Mouse (Mus musculus) adrenal gland, postnatal 36 days (tissue): ENCODE data around the gene Ppp1r9b. TPM values are rescaled to one million over a fixed set of nuclear protein-coding genes. Genes with fewer than 3 reads are reported as not detected.

Source experiments
- DNase-seq, 2 experiments: peaks; one replicate each; pipeline ENCODE4 v3.0.0; 2021; ENCODE audit warnings: mixed read lengths in 1 of 2
- total RNA-seq, 2 experiments: library from RNA; stranded (reverse); gene quantifications; 2 replicates each; pipeline ENCODE4 v1.2.3; 2021

Ppp1r9b gene
- total RNA-seq, 2 experiments from 2014 or later, result 119 to 120 TPM

DNA sequence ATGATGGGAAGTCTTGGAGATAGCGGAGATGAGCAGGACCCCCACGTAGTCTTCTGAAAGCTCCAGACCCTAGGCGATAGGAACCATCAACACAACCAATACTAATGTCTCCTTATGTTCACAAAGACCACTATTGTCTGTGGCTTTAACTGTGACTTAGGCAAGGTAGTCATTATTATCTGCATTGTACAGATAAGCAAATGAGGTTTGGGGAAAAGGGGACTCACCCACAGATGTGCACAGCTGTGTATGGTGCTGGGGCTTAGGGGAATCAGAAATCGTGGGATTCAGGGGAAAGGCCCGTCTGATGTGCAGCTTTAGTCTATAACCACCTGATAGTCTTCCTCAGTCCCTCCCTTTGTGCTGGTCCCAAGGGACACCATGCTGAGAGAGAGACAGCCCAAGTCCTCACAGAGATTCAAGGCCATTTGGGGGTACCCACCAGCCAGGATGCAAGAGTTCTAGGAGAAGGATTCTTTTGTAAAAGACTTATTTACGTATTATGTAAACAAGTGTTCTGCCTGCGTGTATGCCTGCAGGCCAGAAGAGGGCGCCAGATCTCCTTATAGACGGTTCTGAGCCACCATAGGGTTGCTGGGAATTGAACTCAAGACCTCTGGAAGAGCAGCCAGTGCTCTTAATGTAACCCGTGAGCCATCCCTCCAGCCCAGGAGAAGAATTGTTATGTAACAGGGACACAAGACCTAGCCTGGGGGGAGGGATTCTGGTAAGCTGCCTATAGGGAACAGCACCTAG lies 31.6 kb downstream of the Ppp1r9b start:
- DNase-seq, result no peak

DNA sequence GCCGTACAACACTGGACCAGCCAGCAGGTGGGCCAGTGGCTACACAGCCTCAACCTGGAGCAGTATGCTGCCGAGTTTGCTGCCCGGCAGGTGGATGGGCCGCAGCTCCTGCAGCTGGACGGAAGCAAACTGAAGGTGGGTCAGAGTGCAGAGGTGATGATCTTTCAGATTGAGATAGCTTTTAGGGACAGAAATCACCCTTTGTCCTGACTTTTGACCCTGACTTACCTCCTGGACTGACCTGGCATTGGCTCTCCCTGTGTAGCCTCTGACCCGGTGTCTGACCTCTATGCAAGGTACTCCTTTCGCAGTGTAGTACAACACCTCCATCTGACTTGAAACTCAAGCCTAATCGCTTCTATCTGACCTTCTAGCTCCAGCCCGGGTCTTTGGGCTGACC lies 32.6 kb downstream of the Ppp1r9b start:
- DNase-seq, result no peak

DNA sequence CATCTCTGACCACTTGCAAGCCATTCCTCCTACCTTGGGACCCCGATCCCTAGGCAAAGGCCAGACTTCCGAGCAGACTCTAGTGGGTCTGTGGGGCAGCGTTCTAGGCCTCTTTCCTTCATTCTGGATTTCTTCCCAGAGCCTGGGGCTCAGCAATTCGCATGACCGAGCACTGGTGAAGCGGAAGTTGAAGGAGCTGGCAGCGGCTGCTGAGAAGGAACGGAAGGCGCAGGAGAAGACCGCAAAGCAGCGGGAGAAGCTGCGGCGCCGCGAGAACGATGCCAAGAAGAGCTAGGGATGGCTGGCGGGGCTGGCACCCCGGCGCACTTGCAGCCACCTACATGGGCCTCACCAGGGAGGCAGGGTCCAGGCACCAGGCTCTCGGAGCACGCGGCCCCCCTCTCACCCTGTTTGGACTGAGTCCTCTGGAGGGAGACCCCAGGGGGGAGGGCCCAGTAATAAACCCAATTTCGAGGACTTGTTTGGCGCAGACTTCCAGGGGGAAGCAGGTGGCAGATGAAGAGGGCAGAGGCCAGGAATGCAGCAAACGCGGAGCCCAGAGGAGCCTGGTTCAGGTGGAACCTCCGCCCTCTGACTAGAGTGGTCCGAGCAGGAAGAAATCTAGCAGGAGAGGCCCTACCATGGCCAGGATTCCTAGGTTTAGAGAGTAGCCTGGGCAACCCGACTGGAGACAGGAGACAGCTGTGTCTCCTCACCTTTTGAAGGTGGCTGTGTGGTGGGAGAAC lies 33.8 kb downstream of the Ppp1r9b start:
- DNase-seq, result no peak

DNA sequence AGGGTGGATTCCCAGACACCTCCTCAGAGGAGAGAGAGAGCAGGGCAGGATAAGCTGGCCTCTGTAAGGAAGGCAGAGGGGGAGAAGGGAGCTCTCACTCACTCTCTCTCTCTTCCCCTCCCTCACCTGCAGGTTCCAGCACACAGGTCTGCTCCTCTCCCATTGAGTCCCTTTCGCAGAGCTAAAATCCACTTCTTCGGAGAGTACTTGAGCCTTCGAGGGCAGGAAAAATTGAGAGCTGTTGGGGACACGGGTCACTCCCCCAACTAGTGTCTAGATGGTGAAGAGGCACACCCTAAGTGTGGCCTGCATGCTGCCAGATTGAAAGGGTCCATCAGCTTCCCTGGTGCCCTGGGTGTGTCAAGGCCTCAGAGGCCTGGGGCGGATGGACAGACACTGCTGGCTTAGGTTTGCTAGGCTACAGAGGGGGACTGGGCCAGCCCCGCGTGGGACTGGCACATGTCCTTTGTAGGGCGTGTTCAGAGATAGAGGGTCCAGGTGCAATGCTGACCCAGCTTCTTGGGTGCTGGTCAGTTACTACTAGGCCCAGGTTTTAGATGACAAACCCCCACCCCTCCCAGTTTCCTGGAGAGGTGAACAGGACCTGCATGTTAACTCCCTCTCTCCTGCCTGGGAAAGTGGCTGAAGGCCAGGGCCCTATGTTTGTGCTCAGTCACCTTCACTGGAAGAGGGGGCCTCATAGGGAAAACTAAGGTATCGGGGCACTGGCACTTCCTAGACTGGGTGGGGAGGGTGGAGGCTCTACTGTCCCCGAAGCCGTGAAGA lies 34.6 kb downstream of the Ppp1r9b start:
- DNase-seq, result no peak

DNA sequence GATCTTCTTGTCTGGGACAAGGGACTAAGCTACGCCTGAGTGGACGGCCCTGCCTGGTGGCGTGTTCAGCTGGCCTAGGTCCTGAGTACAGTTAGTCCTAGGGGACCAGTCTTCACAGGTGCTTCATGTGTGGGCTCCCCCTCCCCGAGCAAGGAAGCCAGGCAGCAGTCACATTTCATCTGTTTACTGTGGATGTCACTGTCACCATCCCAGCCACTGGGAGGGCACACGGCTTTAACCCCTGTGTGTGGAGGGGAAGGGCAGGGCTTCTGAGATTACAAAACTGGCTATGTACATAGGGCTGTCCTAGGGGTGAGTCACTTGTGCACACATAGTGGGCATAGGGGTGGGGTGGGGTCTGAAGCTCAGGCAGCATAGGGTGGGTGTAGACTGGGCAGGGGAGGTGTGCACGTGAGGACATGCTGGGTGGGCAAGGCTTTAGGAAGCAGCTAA lies 35.3 kb downstream of the Ppp1r9b start:
- no peak for DNase-seq

DNA sequence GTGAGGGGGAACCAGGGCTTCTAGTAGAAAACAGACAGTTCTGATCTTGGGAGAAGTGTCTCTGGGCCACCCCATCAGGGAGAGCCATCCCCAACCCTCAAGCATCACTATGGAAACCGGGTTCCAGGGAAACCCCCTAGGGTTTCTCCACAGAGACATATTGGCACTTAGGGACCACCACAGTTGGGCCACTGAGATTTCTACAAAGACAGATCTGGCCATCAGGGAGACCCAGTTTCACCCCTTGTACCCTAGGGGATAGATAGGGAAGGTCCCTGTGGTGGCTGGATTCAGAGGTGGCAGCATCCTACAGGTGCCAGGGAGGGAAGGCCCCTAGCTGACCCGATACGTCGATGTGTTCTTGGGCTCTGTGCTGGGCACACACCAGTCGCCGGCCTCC lies 36.0 kb downstream of the Ppp1r9b start:
- DNase-seq, result no peak

DNA sequence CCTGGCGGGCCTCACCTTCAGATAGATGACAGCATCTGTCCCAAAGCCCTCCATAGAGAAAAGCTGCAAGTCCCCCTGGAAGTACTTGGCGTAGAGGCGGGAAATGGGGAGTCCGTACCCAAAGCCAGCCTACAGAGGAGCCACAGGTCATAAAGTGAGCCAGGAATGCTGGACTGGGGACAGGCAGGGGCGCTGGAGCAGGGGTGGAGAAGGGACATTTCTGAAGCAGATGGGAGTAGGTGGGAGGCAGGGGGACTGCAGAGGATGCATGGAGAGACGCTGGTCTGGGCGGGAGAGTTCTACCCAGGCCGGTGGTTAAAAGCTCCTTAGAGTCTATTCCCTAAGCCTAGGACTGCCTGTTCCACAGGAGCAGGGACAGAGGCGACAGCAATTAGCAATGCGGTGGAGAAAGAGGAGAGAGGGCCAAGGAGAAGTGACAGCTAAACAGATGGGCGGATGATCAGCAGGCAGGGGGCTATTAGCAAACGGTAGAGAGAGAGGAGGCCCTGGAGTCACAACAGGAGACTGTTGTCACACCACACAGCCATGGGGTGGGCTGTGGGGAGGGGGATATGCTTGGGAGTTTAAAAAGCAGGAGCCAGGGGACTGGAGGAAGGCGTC lies 37.1 kb downstream of the Ppp1r9b start:
- no peak for DNase-seq

DNA sequence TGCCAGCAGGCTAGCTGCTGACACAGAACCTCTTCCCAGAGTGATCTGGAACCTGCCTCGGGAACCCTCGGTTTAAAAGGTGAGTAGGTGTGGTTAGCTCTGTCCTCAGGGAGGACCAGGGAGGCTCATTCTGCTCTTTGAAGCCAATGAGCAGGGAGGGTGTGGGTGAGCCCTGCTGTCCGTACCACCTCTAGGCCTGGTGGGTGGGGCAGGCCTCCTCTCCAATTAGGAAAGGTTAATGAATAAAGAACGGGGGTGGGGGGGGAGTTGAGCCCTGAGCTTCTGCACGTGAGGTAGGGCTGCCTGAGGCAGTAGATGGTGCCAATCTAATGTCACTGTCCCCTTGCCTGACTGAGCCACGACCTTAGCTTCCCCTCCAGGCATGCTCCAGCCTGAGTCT lies 42.1 kb downstream of the Ppp1r9b start:
- DNase-seq, result no peak

DNA sequence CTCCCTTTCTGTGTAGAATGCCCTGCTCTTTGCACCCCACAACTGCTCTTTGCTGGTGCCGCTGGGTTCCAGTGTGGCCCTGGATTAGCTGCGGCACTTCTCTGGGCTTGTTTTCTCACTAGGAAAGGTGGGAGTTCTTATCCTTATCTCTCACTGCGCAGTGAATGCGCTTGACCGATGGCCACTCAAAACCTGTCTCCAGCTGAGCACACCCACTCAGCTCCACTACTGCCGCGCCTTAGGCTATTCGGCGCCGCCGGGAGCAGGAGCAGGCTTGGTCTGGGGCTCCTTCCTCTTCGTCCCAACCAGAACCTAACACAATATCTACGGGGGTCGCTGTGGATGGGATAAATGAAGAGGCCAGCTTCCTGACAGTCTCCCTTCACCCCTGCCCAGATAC lies 42.8 kb downstream of the Ppp1r9b start:
- DNase-seq, result no peak

DNA sequence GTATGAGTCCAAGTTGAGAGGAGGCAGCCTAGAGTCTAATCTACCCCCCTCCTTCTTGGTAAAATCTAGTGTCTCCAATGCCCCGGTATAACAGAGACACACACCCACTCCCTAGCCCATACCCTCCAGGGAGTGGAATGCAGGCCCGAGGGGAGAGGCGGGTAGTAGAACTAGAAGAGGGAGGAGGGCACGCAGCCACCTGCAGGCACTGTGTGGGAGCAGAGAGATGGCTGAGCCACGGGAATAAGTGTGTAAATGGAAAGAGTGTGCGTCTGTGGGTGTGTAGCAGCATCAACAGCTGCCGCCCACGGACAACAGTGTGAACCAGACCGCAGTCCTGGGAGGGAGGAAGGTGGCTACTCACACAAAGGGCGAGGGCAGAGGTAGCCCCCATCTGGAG lies 44.1 kb downstream of the Ppp1r9b start:
- DNase-seq, result no peak

DNA sequence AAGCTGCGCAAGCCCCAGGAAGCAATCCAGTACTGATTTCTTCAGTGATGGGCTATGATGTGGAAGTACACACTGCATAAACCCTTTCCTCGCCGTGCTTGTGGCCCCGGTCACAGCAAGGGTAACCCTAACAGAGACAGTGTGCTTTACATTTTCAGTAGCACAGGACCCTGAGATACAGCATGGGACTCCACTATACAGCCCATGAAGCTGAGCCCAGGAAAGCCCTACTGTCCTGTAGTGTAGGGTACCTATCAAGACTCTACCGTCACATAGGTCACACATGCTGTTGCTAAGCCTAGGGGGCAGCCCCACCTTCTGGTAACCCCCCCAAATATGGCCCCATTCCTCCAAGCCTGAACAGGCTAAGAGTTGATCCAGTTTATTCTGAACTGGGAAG lies 45.7 kb downstream of the Ppp1r9b start:
- DNase-seq, result no peak

DNA sequence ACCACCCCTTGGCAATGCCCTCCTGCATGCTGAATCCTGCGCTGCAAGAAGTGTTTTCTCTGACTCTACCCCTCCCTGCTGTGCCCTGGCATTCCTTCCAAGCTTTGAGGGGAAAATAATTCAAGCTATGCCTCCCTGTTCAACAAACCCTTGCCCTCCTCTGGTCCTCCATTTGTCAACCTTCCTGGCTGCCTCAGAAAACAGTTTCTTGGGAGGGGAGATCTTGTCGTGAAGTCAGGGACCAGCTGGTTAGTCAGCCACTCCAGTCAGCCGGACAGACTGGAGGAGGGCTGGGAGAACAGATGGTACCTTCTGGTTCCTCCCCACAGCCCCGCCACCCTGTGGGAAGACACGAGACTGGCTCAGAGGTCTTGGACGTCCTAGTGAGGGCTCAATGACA lies 46.5 kb downstream of the Ppp1r9b start:
- no peak for DNase-seq

DNA sequence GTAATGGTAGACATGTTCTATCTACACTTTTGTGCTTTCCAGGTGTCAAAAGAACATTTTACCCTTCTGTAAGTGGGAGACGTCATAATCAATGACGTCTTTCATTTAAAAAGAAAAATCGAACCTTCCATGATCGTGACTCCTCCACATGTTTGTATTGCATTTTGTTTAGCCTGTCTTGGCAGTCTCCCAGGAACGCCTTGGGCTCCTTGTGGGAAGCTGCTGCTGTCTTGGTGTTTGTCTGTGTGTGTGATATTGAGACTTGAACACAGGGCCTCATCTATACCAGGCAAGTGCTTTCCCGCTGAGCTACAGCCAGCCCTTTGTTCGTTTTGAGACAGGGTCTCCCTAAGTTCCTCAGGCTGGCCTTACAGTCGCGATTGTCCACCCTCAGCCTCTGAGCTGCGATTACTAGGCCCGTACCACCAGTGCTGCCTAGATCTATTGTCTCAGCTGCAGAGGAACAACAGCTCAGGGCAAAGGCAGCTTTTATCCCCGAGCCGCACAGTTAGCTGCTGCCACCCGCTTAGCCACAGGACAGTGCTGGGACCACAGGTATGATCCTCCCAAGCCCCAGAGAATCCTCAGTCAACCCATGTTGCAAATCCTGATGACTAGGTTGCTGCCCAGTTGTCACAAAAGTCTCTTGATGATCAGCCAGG lies 47.5 kb downstream of the Ppp1r9b start:
- DNase-seq, result no peak

DNA sequence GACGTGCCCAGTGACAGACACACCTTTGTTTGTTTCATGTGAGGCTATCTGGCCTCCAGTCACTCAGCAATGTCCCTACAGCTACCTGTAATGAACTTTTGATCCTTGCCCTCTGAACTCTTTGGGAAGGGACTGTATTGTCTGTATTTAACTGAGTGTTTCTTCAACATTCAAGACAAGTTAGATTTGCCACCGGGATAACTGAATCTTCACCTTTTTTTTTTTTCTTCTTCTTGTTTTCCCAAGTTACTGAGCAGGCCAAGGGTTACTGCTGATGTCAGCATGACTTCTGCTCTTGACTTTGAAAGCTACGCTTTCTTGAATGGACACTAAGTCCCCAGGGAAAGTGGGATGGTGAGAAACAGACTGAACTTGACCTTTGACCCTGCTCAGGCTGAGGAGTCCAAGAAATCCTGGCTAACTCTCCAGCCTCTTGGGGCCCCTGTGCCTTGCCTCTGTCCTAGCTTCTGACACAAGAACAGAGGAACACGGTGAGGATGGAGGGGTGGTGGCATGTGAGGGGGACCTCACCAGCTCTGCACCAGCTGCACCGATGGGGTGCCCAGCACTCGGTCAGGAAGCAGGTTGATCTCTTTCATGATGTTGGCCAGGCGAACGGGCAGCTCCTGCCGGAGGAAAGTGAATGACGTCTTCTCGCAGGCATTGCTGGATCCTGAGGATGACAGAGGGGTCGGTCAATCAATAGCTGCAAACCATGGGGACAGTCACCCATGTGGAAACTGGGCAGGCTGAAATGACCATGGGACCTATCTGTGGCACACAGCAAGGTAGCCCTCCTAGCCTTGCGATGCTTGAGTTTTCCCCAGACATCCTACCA lies 48.2 kb downstream of the Ppp1r9b start:
- DNase-seq, result peak in 1 of 2 experiments; percentile 48

DNA sequence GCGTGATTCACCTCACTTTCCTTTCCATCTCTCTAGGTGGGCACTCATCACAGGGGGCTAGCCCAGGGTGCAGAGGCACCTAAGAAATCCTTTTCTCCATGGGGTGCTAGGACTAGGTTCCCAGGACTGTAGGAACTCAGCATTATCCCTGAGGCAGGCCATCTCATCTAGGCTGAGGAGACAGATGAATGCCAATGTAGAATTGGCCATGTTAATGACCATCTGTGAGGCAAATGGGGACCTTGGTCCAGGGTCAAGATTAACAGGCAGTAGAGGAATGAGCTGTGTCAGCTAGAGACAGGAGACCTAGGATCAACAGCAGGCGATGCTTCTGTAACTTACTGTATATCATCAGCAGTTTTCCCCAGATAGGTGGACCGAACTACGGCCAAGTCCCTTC lies 48.9 kb downstream of the Ppp1r9b start:
- DNase-seq, result no peak

DNA sequence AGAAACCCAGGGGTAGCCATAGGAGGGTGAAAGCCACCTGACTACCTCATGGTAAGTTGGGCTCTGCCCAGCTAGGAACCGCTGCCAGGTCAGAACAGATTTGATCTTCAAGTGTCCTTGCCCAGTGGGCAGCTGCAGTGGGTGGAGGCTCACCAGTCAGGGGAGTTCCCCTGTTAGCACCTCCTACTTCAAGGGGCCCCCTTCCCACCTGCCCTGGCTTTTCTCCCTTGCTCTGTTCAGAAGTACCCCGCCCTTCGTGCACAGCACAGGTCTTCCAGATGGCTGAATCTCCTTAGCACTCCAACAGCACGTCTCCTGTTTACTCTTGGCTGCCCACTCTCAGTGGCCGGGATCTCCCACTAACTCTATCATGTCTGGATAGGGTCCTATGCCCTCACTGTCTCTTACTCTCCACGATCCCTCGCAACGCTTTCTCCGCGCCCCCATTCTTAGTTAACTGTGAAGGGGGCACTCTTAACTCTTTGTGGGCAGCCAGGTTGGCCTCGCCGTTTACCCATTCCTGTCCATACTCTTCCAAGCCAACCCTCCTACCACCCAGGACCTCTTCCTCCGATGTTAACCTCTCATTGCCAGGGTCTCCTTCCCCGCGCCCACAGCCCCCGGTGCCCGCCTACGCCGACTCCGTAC lies 49.8 kb downstream of the Ppp1r9b start:
- DNase-seq, result peak; percentile 63 to 72

DNA sequence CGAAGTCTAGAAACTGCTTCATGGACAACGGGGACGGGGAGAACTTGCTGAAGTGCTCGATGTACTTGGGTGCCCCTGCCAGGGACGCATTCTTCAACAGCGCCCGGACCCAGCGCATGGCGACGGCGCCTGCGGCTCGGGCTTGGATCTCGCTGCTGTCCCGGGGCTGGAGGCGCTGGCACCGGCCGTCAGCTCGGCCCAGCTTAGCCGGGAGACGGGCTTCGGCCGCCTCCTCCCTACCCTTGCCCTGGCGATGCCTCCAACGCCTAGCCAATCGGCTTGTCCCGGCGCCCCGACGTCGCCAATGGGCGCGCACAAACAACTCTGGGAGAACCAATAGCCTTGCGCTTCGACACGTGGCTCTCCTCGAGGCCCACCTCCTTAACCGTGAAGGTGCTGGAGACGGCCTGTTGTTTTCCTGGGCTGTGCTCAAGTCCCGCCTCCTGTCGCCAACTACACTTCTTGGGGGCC lies 50.3 kb downstream of the Ppp1r9b start, which contains the start of gene Pdk2:
TSS of gene Pdk2 (minus strand) at position 216 of the 471 bp plus-strand sequence.
- peak; percentile 95 to 97 for DNase-seq

DNA sequence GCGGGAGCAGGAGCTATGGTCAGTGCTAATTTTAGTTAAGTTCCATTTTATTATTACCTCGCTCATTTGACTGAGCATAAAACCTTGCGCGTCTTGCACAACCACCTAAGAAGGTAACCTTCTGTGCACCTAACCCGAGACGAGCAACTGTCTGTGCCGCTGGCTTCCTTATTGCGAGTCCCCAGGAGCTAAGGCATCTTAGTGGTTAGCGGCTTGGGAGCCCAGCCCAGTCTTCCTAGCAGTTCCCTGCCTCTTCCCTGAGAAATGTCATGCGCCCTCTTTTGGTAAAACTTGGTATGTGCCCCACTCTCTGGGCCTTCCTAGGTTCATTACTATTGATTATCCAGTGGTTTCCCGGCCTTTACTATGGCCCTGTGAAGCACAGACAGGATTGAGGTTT lies 51.3 kb downstream of the Ppp1r9b start:
- DNase-seq, result peak; percentile 81 to 87

DNA sequence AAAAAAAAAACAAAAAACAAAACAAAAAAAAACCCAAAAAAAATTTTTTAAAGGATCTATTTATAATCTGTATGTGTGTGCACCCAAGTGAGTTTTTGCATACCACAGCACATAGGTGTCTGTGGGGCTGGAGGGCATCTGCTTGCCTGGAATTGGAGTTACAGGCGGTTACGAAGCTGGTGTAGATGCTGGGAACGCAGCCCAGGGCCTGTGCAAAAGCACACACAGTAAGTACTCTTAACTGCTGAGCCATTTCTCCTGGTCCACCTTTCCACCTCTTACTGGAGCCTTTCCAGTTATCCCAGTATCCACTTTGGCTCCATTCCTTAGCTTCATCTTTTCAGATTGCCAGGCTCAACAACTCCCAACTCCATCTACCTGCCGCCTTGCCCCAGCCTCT lies 52.2 kb downstream of the Ppp1r9b start:
- DNase-seq, result no peak

DNA sequence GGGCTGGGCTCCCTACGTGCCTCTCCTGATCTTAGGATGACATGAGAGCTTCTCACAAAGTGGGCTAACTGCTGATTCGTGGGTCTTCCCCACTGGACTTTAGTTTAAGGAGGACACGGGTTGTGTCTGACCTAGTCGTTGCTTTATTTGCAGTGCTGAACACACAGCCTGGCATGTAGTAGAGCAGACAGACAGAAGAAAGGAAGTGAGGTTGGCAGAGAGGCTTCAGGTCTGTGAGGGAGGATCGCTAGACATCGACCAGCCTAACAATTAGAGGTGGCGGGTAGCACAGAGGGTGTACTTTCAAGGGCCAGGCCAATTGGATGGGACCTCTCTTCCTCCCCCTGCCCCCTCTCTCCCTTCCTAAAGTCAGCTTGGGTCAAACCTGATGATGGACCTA lies 52.8 kb downstream of the Ppp1r9b start:
- no peak for DNase-seq
